Mouse (Mus musculus) left cerebral cortex, adult 9 months (tissue): ENCODE results near the gene Hist2h4.
"Not testable (repeated sequence)": the region's sequence is repeated elsewhere in the genome, so short reads cannot be mapped to it uniquely, and the experiment has no call there.

Experiments used
- DNase-seq, 2 experiments: peaks; one replicate each; pipeline ENCODE4 v3.0.0; 2022; ENCODE audit warnings: low spot score in 2 of 2

Hist2h4 gene

GRCm38 (mm10) chr3:96246018-96246417, 17.1 kb downstream of the Hist2h4 start:
- DNase-seq = not testable (repeated sequence)

DNA sequence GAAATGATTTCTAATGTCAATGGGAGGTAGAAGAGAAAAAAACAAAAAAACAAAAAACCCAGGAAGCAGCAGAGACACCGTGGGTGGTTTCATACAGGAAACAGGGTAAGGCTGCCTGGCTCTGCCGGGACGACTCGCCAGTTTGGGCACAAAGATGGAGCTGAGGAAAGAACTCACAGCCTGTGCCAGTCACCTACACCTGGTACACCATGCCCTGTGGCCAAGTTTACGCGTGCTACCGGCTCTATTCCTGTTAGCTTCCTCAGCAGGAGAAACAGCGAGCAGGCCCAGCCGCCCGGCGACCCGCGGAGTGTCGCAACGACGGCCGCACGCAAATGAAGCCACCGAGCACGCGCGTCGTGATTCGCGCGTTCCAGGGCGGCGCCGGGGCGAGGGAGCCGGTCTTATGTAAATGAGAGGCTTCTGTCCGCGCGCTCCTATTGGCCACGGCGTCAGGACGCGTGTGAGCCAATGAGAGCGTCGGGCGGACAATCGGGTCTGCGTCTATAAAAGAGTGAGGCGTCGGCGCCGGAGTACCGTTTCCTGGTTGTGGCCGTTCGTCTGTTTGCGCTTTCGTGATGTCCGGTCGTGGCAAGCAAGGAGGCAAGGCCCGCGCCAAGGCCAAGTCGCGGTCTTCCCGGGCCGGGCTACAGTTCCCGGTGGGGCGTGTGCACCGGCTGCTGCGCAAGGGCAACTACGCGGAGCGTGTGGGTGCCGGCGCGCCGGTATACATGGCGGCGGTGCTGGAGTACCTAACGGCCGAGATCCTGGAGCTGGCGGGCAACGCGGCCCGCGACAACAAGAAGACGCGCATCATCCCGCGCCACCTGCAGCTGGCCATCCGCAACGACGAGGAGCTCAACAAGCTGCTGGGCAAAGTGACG, 17.9 kb downstream of the Hist2h4 start, which contains the start of gene Hist2h2aa1:
Gene Hist2h2aa1, plus strand, starts transcription at position 495 of the 884 bp plus-strand sequence.
- peak; percentile 76 to 90 for DNase-seq

- DNase-seq = no peak
These were observed 19.1 kb downstream of the Hist2h4 start for GRCm38 (mm10) chr3:96243921-96244572.

DNA sequence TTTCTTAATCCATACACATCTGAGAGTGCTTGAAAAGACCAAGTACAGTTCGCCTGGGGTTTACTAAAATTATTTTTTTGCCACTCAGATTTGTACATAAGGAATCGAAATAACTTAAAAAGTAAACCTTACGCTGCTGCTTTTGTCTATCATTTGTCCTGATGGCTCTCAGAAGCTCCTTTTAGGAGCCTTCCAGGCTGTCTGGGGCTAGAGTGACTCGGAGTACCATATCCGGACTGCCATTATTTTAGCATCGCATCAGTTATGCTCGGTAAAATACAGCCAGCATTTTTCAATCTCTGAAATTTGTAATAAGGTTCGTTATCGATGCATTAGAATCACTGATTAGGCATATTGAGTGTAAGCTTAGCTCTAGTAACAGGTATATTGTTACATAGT, 22.3 kb downstream of the Hist2h4 start:
- DNase-seq = no peak

- DNase-seq = peak; percentile 89 to 98
These were observed 22.9 kb downstream of the Hist2h4 start, which contains the start of gene Hist2h2aa2 for GRCm38 (mm10) chr3:96239949-96240798. Gene Hist2h2aa2 (minus strand): TSS chr3:96240276.

DNA sequence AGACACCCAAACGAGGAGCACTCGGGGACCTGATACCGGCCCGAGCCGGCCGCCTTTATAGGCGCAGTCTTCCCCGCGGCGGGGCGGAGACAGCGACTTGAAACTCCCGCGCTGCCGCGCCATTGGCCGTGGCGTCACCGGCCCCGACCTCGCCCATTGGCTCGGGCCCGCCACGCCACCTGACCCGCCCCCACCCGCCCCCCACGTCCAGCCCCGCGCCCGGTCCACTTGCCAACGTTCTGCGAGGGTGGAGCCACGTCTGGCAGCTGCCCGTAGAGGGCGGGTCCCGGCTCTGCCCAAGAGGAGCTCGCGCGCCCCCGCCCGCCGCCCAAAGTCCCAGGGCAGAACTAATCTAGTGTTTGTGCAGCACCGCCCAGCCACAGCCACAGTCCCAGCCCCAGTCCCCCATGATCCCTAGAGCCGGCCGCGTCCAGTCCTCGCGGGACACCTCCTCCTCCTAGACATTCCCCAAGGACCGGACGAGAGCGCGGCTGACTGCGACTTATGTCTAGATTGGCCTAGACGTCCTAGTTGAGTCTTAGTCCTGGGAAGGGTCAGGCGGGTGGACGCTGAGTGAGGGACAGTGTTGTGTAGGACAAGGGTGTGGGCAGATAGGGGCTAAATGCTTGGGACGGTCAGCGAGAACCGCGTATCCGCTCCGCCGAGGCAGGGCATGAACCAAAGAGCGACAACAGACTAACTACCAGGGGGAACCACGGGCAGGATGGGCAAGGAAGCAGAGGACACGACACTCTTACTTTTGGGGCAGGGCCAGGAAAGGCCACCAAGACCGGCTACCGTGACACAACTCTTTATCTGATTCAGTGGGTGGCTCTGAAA, 23.9 kb downstream of the Hist2h4 start, which contains the start of gene Hist2h3c2:
Gene Hist2h3c2, minus strand, starts transcription at position 174 of the 840 bp plus-strand sequence.
- not testable (repeated sequence) for DNase-seq

- no peak for DNase-seq
These were observed 25.1 kb downstream of the Hist2h4 start for GRCm38 (mm10) chr3:96237904-96238511.

GRCm38 (mm10) chr3:96237335-96237903, 25.7 kb downstream of the Hist2h4 start:
- DNase-seq = no peak

DNA sequence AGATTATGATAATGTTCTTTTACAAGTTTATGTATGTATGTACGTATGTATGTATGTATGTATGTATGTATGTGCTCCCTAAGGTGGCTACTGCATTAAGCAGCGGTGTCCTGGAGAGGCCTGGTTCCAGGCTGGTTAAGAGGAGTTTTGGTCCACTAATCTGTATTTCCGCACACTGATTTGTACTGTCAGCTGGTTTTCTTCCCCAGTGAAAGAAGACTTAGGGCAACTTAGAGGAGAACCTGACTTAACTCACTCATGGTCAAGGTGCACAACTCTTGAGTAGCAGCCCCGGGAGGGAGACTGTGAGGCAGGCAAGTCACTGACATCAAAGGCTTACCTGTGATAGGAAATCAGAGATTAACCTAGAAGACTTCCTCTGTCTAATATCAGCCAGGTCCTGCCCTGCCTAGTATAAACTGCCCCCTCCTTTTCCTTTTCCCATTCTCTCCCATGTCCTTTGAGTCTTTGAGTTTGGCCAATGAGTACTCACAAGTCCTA, 26.2 kb downstream of the Hist2h4 start:
- no peak for DNase-seq

- DNase-seq = no peak
These were observed 27.3 kb downstream of the Hist2h4 start for GRCm38 (mm10) chr3:96235836-96236235.

GRCm38 (mm10) chr3:96234914-96235313, 28.2 kb downstream of the Hist2h4 start:
- no peak for DNase-seq

GRCm38 (mm10) chr3:96231758-96232120, 31.4 kb downstream of the Hist2h4 start:
- DNase-seq = no peak

GRCm38 (mm10) chr3:96230910-96231757, 32.0 kb downstream of the Hist2h4 start:
- DNase-seq = no peak

GRCm38 (mm10) chr3:96230404-96230803, 32.7 kb downstream of the Hist2h4 start:
- no peak for DNase-seq

DNA sequence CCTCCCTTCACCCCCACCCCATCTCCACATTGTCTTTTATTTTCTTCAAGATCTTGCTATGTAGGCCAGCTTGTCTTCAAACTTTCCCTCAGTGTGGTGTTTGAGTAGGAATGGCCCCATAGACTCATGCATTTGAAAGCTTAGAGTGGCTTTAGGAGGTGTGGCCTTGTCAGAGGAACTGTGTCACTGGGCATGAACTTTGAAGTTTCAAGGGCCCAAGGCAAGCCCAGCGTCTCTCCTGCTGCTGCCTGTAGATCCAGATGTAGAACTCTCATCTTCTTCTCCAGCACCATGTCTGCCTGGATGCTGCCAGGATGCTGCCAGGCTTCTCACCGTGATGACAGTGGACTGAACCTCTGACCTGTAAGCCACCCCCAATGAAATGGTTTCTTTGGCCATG, 34.3 kb downstream of the Hist2h4 start:
- DNase-seq = no peak

DNA sequence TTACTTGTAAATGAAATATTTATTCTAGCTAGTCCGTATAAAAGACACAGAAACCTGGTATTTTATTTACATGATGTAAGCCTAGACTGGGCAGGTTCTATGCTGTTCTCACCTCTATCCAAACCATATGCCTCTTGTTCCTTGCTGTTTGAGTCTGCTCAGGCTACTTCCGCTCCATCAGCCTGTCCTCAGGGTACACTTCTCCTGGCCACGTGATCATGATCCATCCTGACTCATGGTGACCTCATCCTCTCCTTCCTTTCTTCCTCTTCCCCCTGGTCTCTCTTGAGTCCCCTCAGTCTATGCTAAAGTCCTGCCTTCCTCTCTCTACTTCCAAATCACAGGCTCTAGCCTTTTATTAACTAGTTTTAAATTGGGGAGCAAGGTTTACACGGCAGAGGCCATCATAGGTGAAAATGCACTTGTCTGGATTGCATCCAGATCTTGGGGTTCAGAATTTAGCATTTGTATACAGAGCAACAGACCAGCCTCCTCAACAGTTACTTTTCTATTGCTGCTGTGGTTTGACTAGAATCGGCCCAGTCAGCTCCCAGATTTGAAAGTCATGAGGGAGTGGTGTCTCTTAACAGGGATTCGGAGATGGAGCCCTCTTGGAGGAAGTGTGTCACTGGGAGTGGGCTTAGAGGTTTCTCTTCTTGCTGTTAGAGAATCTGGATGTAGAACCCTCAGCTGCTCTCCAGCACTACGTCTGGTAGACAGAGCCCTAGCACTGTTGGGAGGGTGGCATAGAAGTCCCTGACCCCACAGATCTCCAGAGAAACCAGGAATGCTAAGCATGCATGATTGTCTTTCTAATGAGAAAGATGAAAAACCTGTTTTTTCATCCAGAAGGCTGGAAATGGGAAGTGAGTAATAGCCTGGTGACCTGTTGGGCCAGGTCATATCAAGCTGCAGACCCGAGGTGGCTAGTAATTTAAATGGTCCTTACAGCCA, 36.1 kb downstream of the Hist2h4 start:
- no peak for DNase-seq

- DNase-seq = no peak
These were observed 37.7 kb downstream of the Hist2h4 start for GRCm38 (mm10) chr3:96225421-96225820.

GRCm38 (mm10) chr3:96222774-96223173, 40.3 kb downstream of the Hist2h4 start:
- no peak for DNase-seq
